Mouse (Mus musculus): Measurements from ENCODE around the gene Acaca.

Gene Acaca

DNA sequence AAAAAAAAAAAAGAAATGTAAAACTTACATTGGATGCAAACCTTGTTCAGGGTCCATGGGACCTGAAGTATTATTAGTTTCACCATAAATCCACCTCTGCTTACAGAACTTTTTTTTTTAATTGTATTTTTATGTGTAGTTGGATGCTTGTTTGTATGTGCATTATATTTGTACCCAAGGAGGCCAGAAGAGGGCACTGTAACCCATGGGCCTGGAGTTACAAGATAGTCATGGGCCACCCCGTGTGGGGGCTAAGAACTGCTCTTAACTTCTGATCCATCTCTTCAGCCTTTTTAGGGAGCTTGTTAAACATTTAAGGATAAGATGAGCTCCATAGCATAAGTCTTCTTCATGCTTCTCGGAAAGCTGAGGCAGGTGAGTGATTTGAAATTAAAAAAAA is 21.4 kb downstream of the Acaca start:
- no peak for DNase-seq

DNA sequence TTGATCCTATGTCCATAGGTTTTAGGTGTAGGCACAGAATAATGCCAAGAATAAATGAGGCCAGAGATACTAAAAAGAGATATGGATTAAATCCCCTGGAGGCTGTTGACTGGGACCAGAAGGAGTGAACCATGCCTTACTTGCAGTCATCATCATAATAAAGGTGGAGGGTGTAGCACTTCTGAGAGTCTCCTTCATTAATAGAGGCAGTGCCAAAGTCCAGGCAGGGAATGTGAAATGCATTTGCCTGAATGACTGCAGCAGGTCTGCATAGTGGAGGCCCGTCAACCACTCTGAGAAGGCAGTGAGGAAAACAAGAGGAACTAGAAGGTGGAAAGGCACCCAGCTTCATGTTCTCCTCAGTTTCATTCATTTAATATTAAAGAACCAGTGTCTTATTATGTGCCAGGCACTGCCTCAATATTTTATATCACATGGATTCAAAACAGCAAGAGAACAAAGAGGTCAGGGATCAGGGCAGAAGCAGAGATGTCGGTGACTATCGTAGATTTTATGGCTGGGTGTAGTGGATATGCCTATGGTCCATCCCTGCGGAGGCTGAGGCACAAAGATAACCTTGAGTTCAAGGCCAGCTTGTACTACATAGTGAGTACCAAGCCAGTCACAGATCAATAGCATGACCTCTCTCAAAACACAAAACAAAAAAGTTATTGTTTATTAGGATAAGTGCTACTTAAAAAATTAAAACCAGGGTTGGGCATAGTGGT is 27.2 kb downstream of the Acaca start:
- DNase-seq, result no peak

DNA sequence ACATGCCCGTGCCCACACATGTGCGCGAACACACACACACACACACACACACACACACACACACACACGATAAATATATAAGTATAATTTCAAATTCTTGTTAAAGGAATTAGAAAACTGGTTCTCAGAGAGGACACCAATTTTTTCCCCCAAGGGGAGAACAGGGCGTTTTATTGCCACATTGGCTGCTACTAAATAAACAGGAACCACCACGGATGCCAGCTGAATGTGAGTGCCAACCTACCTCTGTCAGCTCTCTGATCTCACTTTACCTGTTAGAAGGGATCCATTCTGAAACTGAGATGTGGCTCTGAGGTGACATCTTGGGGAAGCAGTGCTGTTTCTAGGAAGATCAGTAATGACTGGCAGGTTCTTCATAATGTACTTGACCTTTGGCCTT is 34.7 kb downstream of the Acaca start:
- no peak for DNase-seq

DNA sequence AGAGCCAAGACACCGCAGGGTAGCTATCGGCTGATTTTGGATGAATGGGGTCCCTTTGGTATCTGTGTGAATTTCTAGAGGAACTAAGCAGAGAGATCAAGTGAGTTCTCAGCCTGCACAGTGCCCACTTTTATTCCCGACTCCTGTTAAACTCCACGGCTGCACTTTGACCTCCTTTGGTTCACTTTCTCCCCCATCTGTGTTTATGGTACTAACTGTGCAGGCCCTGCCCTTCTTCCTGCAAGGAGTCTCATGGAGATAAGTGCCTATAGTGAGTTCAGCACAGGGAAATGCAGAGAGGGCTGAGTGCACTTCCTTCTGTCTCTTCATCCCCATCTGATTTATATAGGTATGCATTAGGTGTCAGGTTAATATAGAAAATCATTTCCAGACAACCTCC is 35.1 kb downstream of the Acaca start:
- DNase-seq, result no peak

DNA sequence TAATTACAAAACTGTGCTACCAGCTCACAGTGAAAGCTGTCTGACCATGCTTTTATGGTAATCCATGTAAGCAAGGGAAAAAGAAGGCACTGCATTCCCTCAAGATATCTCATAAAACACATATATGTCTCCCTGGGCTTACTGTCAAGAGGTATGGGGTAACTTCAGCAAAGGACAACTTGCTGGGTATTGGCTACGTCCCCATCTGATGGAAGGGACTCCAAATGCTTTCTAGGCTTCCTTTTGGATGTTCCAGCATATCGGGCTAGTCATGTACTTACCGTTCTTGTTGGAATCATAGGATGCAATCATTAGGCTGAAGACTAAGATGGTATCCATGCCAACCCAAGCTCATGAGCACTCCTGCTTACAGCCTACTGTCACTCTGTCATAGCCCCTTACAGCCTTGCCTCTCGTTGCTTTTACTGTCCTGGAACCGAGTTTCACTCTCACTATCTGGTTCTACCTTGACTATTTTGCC is 37.6 kb downstream of the Acaca start, which contains the start of gene Gm11437:
Gene Gm11437, minus strand, starts transcription at position 431 of the 481 bp plus-strand sequence.
- no peak for DNase-seq

DNA sequence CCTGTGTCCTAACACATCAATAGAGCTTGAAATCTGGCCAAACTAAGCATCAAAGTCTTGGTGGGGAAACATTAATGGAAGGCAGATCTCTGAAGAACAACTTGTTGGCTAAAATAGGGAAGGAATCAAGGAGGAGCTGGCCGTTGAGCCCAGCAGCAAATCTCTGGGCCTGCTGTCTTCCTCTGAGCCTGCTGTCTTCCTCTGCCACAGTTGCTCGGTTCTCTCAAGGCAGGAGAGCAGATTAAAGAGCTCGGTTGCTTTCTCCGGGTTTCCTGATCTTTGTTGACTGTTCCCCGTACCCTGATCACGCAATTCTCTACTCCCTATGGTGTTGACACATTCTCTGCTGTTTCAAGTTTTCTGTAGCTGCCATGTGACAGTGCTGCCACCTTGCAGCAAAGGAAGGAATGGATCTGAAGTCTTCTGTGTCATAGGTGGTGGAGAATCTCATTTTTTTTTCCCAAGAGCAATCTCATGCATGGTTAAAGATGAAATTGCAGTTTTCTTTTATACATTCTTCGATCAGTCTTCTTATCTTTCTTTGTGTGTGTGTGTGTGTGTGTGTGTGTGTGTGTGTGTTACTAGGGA is 39.3 kb downstream of the Acaca start:
- DNase-seq, result peak; percentile 51

DNA sequence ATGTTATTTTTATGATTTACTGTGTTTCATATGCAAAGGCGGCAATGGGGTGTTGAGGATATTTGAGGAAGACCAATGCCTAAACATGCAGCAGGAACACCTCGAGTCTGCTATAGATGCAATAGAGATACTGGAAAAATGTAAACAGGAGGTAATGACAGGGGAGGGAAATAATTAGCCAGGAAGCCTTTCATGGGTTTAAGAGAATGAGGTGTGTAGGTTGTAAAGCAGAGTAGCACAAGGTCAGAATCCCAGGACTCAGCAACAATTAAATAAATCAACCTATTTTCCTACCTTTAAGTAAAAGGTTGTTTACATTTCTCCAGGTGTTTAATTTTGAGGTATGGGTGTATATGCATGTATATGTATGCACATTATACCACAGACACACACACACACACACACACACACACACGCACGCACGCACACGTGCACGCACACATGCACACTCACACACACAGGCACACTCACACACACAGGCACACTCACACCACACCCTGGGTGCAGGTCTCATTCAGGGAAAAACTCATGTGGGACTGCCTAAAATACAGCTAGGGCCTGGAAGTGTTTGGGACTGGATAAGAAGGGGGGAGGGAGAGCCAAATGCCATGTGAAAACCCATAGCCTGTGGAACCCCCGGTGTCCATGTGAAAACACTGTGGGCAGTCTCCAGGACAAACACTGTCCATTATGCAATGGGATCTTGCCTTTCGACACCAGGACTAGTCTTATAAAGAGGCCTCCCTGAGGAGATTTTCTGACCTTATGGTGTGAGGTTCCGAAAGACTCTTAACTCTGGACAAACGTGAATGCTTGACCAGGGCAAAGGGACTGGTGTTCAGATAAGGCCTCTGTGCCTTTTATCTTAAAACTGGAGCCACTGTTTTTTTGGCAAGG is 43.3 kb downstream of the Acaca start:
- DNase-seq, result no peak

DNA sequence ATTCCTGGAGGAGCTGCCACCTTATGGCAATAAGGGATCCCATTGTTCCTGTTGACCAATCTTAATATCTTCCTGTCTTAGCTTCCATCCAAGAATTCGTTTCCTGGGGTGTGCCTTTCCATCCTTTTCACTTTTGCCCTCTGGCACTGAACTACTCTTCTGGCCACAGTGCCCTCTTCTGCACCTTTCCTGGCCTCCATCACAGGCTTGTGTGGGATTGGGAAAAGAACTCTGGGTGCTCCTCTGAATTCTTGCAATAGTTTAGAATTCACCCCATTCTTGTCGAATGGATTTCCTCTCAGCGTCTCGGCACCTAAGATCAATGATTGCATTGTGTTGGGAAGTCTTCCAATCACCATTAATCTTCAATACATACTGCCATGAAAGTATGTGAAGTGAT is 49.1 kb downstream of the Acaca start:
- DNase-seq, result no peak

DNA sequence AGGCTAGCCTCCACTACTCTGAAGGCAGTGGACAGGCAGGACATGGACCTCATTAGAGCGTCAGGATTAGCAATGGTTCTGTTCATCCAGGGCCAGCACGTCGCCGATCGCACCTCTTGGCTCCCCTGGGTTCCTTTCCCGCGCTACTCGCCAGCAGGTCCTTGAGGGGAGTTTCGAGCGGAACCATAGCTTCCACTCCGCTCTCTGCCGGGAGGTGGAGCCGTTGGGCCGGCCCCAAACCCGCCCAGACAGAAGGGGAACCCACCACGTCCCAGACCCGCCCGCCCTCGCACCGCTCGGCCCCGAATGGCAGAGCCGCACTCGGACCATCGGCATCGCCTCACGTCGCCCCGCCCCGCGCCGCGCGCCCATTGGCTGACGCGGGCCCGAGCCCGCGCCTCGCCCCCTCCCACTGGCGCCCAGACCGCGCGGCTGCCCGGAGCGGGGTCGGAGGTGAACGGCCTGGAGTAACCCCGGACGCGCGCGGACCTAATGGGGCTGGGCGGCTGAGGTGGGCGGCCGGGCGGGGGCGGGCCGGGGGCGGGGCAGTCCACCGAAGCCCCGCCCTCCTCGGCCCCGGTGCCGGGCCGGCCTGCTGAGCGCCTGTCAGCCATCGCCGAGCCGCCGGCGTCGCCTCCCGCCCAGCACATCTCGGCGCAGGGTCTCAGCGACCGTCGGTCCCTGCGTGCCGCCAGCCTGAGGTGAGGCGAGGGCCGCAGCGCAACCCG is 49.9 kb downstream of the Acaca start:
- DNase-seq, result peak; percentile 97

DNA sequence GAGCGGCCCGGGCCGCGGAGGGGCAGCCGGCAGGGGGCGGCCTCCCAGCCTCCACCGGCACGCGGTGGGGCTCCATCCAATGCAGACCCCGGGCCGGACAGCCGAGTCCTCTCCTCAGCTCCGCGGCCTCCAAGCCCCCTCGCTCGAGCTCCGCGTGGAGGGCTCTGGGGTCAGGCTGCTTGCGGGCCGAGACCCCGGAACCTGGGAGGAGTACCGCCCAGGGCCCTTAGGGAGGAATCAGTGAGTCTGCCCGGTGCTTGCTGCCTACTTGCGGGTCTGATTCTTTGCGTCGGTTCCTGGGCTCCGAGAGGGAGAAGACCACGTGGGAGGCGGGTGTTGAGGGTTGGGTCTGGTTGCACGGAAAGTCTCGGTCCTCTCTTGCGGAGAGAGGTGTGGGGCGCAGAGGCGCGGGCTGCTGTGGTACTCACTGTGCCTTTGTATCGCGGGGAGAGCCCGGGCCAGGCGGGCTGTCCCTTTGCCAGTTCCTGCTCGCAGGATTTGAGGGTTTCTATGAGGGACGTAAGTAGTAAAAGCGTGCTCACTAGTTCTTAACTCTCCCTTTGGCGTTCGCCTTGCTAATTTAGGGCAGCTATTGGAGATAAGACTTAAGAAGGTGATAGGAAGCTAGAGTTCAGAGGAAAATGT is 50.6 kb downstream of the Acaca start:
- peak; percentile 78 for DNase-seq

DNA sequence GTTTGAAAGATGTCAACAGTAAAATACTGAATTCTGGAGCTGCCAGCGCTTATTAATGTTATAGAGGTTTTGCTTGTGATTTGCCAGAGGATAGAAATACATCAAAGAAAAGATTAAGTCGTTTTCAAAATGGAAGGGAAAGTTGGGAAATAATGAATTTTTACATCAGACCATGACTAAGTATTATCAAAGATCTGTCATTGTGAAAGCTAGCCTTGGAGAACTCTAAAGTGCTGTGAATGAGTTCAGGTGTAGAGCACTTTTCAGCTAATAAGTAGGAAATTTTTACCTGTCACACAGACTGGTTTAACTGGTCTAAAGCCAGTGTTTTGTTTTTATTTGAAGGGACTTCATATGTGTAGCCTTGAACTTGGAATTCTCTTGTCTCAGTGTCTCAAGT is 51.8 kb downstream of the Acaca start:
- no peak for DNase-seq

DNA sequence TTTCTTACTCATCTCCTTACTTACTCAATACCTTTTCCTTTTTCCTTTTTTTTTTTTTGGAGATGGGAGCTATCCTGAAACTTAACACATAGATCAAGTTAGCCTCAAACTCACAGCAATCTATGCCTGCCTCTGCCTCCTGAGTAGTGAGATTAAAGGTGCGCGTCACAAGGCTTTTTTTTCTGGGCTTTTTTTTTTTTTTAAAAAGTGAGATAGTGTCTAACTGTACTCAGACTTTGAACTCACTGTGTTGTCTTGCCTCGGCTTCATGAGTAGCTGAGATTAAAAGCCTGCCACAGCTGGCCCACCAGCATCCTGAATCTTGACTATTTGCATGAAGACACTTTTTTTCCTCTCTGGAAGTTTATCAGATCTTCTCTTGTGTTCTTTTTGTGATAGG is 59.1 kb downstream of the Acaca start:
- DNase-seq, result no peak

DNA sequence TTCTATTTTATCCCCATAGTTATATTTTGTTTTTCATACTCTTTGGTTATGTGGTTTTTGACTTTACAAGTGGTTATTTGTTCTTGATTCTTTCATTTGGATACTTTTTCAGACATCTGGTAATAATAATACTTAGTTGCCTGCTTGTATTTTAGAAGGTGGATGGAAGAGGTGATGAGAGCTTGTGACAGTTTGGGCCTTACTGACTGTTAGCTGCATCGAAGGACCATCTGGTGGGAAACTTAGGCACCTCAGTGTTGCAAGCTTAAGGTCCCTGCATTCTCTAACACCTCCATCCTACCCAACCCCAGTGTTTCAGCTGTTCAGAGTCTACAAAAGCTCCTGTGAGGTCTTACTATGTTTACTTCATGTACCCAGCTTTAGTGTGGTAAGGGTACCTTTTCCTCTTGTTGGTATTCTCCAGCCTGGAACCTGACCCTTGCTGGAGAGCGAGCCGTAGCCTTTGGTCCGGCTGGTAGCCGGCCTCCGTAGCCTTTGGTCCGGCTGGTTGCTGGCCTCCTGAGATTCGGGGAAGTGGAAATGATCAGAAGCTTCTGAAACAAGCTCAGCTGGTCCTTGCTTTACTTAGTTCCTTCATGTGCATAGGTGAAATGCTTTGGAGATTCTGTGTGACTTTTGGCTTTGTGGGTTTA is 61.2 kb downstream of the Acaca start:
- DNase-seq, result no peak

DNA sequence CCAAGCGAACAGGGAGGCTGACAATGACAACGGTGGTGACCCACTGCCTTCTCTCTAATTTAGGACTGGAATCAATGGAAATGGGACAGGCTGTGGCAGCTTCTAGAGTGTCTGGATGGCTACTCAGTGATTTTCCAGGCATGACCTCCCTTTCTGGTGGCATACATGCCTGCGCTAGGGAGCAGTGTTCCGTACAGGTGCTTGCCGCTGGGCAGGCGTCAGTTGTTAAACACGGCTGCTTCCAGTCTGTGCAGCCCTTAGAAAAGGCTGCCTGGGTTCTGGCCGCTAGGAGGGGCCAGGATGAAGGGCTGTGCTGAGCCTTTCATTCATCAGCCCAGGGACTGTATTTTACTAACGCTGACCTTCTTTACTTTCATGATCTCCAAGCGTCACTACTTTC is 63.8 kb downstream of the Acaca start:
- no peak for DNase-seq

DNA sequence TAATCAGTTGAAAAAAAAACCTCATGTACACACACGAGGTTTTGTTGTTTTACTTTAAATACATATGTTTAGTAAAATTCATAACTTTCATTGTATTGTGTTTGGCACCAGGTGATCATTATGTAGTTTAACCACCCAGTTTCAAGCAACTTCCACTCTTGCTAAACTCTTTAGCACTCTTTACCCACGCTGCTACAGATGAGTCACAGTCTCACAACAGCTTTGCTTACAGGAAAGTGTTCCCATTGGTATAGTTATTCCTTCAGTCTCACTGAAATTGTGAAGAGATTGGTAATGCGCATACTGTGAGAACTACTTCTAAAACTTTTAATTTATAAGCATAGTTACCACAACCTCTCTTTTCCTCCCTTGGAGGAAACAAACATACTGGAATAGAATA is 65.3 kb downstream of the Acaca start:
- no peak for DNase-seq

DNA sequence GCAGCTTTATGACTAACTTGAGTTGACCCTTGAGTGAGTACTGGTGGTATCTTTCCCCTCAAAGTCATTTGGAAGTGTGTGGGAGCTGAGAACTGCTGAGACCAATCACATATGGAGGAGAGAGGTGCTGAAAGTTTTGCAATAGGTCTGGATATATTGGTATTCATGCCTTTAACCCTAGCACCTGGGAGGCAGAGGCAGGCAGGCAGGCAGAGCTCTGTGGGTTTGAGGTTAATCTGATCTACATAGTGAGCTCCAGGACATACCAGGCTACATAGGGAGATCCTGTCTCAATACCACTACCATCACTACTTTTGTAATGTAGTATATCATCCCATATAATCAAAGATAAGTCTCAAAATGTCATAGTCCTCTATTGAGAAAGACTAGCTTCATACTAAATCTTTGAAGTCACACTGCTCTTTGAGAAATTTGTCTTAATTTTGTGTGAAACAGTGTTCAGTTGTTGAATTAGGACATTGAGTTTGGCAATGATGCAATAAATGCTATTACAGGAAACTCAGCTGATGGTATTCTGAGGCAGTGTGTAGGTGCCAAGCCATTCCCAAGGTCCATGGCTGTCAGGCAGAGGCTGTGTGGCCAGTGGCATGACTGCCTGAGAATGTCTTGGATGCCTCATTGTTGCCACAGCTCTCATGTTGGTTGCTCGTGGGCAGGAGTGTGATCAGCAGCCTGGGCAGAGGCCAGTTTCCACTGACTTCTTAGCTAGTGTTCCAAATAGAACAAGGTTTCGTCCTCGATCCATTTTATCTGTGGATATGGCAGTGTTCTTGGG is 68.3 kb downstream of the Acaca start:
- DNase-seq, result peak; percentile 92

DNA sequence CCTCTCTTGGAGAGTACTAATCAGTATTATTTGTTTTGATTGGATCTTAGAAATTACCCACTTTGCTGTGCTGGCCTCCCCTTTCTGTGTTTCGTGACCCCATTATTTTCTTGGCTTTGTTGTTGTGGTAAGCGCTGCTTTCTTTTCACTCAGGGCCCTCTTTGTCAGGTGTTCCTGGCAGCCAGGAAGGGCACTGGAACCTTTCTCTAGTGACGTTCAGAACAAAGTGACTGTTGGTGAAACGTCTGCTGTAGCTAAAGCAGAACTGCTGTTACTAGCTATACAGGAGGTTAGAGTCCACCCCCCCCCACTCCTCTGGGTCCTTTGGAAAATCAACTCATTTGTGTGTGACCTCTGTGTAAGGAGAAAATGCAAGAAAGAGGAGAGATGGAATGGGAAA is 76.3 kb downstream of the Acaca start:
- DNase-seq, result no peak

DNA sequence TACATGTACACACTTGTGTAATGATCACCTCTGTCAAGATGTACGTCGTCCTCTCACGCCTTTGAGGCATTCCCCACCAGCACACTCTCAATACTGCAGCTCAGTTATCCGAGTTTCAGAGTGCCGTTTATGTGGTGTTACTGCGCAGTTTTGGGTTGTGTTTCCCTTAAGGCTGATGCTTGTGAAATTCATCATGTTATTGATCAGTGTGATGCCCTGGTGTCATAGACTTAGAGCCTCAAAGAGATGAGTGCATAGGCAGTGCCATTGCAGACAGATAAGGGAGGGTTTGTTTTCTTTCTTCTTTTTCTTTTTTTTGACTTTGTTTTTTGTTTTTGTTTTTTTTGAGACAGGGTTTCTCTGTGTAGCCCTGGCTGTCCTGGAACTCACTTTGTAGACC is 81.4 kb downstream of the Acaca start:
- DNase-seq, result no peak

DNA sequence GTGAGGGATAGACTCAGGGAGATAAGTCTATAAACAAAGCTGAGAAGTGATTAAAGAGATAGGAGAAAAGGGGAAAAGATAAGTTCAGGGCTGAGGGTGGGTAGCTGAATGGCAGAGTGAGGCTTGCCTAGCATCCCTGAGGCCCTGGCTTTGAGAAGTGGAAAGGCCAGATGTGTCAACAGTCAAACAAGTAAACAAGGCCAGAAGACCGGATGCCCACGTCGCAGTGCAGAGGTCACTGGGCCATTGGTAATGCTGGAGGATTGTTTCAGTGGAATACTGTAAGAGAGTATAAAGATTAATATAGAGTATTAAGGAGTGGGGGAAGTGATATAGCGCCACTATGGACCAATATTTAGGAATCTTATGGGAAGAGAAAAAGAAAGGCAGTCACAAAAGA is 89.5 kb downstream of the Acaca start:
- DNase-seq, result no peak

DNA sequence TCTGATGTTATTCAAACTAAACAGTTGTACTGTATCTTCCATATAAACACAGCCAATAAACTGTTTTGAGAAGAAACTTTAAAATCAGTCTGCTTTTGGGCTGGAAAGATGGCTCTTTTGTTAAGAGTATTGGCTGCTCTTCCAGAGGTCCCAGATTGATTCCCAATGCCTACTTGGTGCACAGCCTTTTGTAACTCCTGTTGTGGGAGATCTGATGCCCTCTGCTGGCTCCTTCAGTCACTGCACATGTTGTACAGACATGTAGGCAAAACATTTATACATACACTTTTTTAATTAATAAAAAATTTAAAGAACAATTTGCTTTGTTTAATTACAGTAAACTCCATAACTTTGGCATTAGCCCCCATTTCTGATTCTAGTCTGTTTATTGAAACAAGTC is 114.1 kb downstream of the Acaca start:
- DNase-seq, result peak; percentile 32

DNA sequence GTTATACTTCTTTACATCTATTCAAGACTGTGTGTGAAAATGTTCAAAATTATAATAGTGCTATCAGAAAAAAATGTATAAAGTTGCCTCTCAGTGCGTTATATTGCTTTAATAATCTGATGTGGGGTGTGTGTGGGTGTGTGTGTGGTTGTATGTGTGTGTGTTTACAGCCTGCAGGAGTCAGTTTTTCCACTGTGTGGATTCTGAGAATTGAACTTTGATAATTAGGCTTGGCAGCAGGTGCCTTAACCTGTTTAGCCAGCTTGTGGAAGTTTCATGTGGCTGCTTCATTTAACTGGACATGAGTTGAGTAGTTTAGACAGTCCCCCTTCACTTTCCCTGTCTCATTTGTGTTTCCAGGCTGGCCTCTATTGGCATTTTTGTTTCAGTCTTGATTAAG is 117.9 kb downstream of the Acaca start:
- DNase-seq, result no peak

Measured in layer of hippocampus, adult 9-11 months (tissue).